Mouse (Mus musculus): ENCODE data around the gene Kcnj6. TPM values are rescaled to one million over a fixed set of nuclear protein-coding genes. Genes with fewer than 3 reads are reported as not detected.

Gene Kcnj6
- polyA plus RNA-seq (2012; rRNA removed): not detected in 2 replicates

GRCm38 (mm10) chr16:94997340-94997849 is at the start of gene Kcnj6:
Kcnj6 (minus strand) TSS chr16:94997701.

Measured in liver, embryonic 18 days (tissue).